Mouse (Mus musculus) embryonic facial prominence, embryonic 12.5 days (tissue): ENCODE results near the gene Llph. TPM values are rescaled to one million over a fixed set of nuclear protein-coding genes. Genes with fewer than 3 reads are reported as not detected.

Source experiments
- ATAC-seq: fragments of 200-750 bp; cut with Nextera tagmentation; 2 replicates; pipeline ENCODE4 v1.8.0; 2017; ENCODE audit not compliant: insufficient number of reproducible peaks, insufficient read depth, low FRiP score, low TSS enrichment
- H3K27ac ChIP-seq: fragments of 300-500 bp; sonication (generic); 2 replicates; pipeline ENCODE4 v1.5.1; 2016; ENCODE audit warnings: mild to moderate bottlenecking
- H3K27me3 ChIP-seq: fragments of 300-500 bp; sonication (generic); 2 replicates; pipeline ENCODE4 v1.6.1; 2016; ENCODE audit warnings: mild to moderate bottlenecking, moderate library complexity
- H3K36me3 ChIP-seq: fragments of 300-500 bp; sonication (generic); 2 replicates; pipeline ENCODE4 v1.6.1; 2016; ENCODE audit warnings: mild to moderate bottlenecking
- H3K4me1 ChIP-seq: fragments of 300-500 bp; sonication (generic); 2 replicates; pipeline ENCODE4 v1.6.1; 2016
- H3K4me2 ChIP-seq: fragments of 300-500 bp; sonication (generic); replicated peaks from 2 replicates; pipeline ENCODE4 v1.6.1; 2016; ENCODE audit warnings: mild to moderate bottlenecking, moderate library complexity
- H3K4me3 ChIP-seq: fragments of 300-500 bp; sonication (generic); 2 replicates; pipeline ENCODE4 v1.5.1; 2016; ENCODE audit warnings: mild to moderate bottlenecking
- H3K9ac ChIP-seq: fragments of 300-500 bp; sonication (generic); 2 replicates; pipeline ENCODE4 v1.6.1; 2016; ENCODE audit warnings: mild to moderate bottlenecking, moderate library complexity
- H3K9me3 ChIP-seq: fragments of 300-500 bp; sonication (generic); 2 replicates; pipeline ENCODE4 v1.6.1; 2016; ENCODE audit warnings: mild to moderate bottlenecking, moderate library complexity
- WGBS: fragments of 180-500 bp; shearing (Covaris S2); methylation state at CpG from one replicate; pipeline ENCODE4 v1.1.7; 2016; 5-methylcytosine and 5-hydroxymethylcytosine counted together
- polyA plus RNA-seq: library from polyadenylated mRNA; unstranded; fragments of >200 nt; fragmentation: Nextera tagmentation; extraction: Ambion mirVana; gene quantifications from 2 replicates; pipeline ENCODE4 v1.2.1, GENCODE M21; 2016

Llph gene
- polyA plus RNA-seq, 1 experiment from 2014 or later = 50.3 TPM

DNA sequence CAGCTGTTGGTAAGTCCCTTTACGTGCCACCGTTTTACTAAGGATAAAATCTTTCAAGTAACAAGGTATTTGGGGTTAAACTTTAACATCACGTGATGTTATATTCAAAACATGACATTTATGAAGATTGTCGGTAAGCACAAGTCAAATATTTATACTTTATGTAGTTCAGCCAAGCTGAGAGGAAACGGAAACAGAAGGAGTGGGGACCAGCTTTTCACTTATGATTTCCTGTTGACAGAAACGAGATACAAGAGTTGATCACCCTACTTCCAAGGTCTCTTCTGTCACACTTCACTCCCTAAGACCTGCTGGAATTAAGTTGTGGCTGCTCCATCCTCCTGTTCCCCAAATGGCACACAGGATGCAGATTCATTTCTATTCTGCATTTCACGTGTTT lies 6.1 kb upstream of the Llph start:
- H3K4me1 ChIP-seq = no peaks in the 10 kb centered on the region
- whole genome bisulfite sequencing = 83% methylated on average over 7 of the region's 7 CpGs

GRCm38 (mm10) chr10:120231718-120232117 lies 4.8 kb downstream of the Llph start:
- no peak for ATAC-seq
- Histone ChIP-seq H3K4me3 (no peak overlapping the region), H3K9me3 (no peaks in the 10 kb centered on the region), H3K4me1 (peaks cover 14% of the 10 kb centered on the region), H3K27me3 (no peaks in the 10 kb centered on the region), H3K36me3 (peaks cover 21% of the 10 kb centered on the region), H3K4me2 (no peak overlapping the region), H3K27ac (no peak overlapping the region), H3K9ac (no peak overlapping the region)
- 33% methylated on average over 5 of the region's 5 CpGs for WGBS

More for the DNA sequence above, 6.1 kb upstream of the Llph start:
- no peak for ATAC-seq
- no peak overlapping the region for H3K9ac ChIP-seq
- H3K9me3 ChIP-seq = no peaks in the 10 kb centered on the region
- H3K4me3 ChIP-seq = no peak overlapping the region
- H3K36me3 ChIP-seq = peaks cover 14% of the 10 kb centered on the region
- no peaks in the 10 kb centered on the region for H3K27me3 ChIP-seq
- no peak overlapping the region for H3K4me2 ChIP-seq
- H3K27ac ChIP-seq = no peak overlapping the region

DNA sequence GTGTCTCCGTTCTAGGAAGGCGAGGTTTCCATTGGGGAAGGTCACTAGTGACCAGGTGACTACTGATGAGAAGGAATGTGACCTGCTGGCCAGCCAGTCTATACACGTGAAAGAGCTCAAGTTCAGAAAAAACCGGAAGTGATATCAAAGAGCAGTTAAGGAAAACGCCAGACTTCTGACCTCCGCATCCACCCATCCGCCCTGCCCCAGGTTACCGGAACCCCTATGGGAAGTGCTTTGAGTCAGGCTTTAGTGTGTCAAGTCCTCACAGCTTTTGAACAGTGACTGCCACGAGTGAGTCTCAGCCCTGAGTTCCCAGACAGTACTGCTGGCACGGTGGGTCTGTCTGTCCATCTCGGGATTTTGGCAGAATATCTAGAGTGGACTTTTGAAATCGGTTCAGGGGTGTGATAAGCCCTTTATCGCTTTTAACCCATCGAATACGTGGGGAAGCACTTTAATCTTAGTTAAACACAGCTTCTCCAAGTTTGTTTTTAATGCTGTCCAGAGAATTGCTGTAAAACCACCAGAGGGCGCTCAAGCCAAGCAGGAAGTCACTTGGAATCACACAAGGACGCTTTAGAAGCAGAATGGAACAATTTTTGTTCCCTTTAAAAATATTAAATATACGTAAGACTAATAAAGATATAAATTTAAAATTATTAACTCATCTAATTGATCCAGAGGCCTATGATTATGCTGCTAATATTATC lies 6.9 kb downstream of the Llph start:
- Histone ChIP-seq H3K4me3 (no peak overlapping the region), H3K9me3 (no peaks in the 10 kb centered on the region), H3K36me3 (peaks cover 15% of the 10 kb centered on the region), H3K27me3 (no peaks in the 10 kb centered on the region), H3K4me1 (0 out of 2 replicates have a peak, but pooled peaks cover 8% of the 10 kb centered on the region), H3K9ac (no peak overlapping the region), H3K4me2 (0 out of 2 replicates have a peak overlapping the region, but pooled peaks have one; percentile 3), H3K27ac (no peak overlapping the region)
- WGBS = 28% methylated on average over 18 of the region's 18 CpGs
- no peak for ATAC-seq

GRCm38 (mm10) chr10:120236855-120237254 lies 10.0 kb downstream of the Llph start:
- H3K4me1 ChIP-seq = peaks cover 8% of the 10 kb centered on the region; the same call in 1 of the 2 replicates
- no peaks in the 10 kb centered on the region for H3K9me3 ChIP-seq
- no peak overlapping the region for H3K27ac ChIP-seq
- 60% methylated on average over 9 of the region's 9 CpGs for WGBS
- H3K4me2 ChIP-seq = no peak overlapping the region
- H3K27me3 ChIP-seq = 0 out of 2 replicates have a peak, but pooled peaks cover 4% of the 10 kb centered on the region
- H3K36me3 ChIP-seq = no peaks in the 10 kb centered on the region
- ATAC-seq = no peak
- H3K9ac ChIP-seq = no peak overlapping the region
- H3K4me3 ChIP-seq = no peak overlapping the region

DNA sequence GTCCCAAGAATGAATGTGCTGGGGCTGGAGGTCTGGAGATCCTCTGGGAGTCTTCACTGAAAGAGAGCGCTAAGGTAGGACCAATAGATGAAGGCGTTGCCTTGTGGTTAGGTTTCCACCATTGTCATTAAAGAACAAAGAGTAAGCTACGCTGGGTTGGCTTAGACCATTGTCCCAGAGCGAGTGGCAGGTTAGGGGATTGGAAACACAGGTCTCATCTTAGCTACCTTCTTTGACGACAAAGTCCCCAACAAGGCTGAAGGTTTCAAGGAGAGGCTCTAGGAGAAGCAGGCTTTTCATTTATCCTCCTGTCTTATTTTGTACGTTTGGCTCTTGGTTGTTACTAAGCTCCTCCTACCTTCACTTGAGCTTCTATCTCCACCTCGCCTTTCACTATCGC lies 11.4 kb downstream of the Llph start:
- H3K4me3 ChIP-seq = no peak overlapping the region
- 0 out of 2 replicates have a peak, but pooled peaks cover 4% of the 10 kb centered on the region for H3K27me3 ChIP-seq

DNA sequence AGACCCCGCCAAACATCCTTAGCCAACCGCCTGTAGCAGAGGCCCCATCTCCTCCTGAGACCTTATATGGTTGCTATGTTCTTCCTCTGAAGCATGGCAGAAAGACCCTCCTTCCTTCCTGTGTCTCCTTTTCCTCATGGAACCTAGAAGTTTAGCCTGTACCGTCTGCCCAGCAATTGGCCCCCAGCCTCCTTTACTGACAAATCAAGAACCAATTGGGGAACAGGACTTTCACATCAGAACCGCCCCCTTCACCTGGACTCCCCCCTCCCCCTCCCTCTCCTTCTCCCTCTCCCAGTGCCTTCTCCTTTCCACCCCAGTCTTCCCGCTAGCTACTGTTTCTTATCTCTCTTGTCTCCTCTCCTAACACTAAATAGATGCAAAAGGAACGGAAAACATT lies 12.6 kb downstream of the Llph start:
- Histone ChIP-seq H3K9ac (no peak overlapping the region), H3K27ac (no peak overlapping the region), H3K27me3 (0 out of 2 replicates have a peak, but pooled peaks cover 4% of the 10 kb centered on the region), H3K9me3 (no peaks in the 10 kb centered on the region), H3K4me3 (no peak overlapping the region), H3K36me3 (no peaks in the 10 kb centered on the region), H3K4me1 (peaks cover 15% of the 10 kb centered on the region), H3K4me2 (no peak overlapping the region)
- ATAC-seq = no peak
- WGBS = 59% methylated on average over 6 of the region's 6 CpGs

More for the DNA sequence above, 11.4 kb downstream of the Llph start:
- no peak for ATAC-seq
- H3K27ac ChIP-seq = no peak overlapping the region
- 90% methylated on average over 8 of the region's 8 CpGs for WGBS
- H3K9ac ChIP-seq = no peak overlapping the region
- no peaks in the 10 kb centered on the region for H3K9me3 ChIP-seq
- H3K4me1 ChIP-seq = peaks cover 18% of the 10 kb centered on the region
- H3K36me3 ChIP-seq = no peaks in the 10 kb centered on the region
- no peak overlapping the region for H3K4me2 ChIP-seq

DNA sequence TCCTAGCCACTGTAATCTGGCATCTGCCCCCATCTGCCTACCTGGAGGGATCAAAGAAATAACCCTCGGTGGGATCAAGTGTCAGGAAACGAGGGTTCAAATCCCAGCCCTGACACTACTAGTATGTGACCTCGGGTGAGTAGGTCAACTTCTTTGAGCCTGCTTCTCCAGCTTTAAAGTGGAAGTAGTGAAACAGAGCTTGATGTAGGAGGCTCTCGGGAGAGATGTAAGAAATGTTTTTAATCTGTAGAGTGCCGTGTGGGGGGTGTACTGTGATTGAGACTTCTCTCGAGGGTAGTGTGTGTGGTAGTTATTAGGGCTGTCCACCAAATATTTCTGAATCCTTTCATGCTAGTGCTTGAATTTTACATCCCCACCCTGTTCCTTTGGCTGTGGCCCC lies 15.6 kb downstream of the Llph start:
- WGBS = 16% methylated on average over 6 of the region's 6 CpGs
- Histone ChIP-seq H3K4me1 (peaks cover 30% of the 10 kb centered on the region), H3K27ac (0 out of 2 replicates have a peak overlapping the region, but pooled peaks have one; percentile 17)

DNA sequence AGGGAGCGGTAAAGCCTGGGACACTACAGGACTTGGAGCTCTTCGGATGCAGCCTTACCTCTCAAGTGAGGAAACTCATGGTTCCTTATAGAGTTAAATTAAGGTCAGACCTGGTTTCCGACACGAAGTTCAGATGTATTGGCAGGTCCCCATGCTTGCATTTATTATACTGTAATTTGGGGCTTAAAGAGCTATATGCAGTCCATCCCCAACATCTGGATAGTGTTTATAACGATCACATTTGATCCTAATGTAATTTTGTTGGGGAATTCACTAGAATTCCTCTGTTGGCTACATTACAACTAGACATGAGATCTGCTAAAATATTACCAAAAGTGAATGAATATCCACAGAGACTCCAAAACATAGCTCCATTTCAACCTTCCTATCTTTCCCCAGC lies 18.8 kb downstream of the Llph start:
- WGBS = 31% methylated on average over 5 of the region's 5 CpGs
- Histone ChIP-seq H3K36me3 (no peaks in the 10 kb centered on the region), H3K27ac (0 out of 2 replicates have a peak overlapping the region, but pooled peaks have one; percentile 46), H3K27me3 (no peaks in the 10 kb centered on the region), H3K4me2 (peak overlapping the region; percentile 18; the same call in 1 of the 2 replicates), H3K9me3 (no peaks in the 10 kb centered on the region), H3K4me3 (no peak overlapping the region), H3K9ac (no peak overlapping the region), H3K4me1 (peaks cover 31% of the 10 kb centered on the region)
- no peak; the same call in 1 of the 2 replicates for ATAC-seq

More for the DNA sequence above, 15.6 kb downstream of the Llph start:
- ATAC-seq = no peak
- Histone ChIP-seq H3K4me2 (no peak overlapping the region), H3K9me3 (no peaks in the 10 kb centered on the region), H3K36me3 (no peaks in the 10 kb centered on the region), H3K4me3 (no peak overlapping the region), H3K27me3 (0 out of 2 replicates have a peak, but pooled peaks cover 4% of the 10 kb centered on the region), H3K9ac (no peak overlapping the region)

DNA sequence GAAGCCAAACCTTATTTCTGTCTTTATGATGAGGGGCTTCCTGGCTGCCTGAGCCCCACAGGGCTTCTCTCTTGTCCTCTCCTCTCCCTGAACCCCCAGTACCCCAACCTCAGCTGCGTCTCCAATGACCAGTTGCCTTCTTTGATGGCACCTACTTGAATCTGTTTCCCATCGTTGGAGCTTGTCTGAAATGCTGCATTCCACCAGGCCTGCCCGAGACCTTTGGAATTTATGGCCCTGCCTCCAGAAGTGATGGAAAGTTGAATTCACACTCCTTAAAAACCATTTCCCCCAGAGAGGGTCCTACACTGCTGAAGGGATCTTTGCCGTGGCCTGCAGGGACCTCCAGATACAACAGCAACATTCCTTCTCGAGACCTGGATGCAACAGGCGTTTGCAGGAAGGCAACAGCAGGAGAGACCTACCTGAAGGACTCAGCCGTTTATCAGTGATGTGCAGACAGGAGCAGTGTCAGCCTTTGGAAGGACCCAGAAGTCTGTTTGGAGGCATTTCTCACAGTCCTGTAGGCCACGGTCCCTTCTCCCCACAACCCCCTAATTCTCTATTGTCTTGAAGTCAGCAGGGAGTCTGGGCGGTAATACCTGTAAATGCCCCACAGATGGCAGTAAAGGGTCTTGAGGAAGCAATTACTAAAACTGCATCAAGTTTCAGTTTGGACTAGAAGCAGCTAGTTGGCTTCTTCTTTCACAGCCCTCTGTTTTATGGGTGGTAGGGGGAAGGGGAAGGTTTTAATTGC lies 20.3 kb downstream of the Llph start:
- H3K27me3 ChIP-seq = no peaks in the 10 kb centered on the region
- no peak overlapping the region for H3K4me3 ChIP-seq
- no peak overlapping the region for H3K9ac ChIP-seq
- H3K9me3 ChIP-seq = no peaks in the 10 kb centered on the region
- H3K4me2 ChIP-seq = peak overlapping the region; percentile 18
- ATAC-seq = no peak
- WGBS = 31% methylated on average over 9 of the region's 9 CpGs
- H3K36me3 ChIP-seq = no peaks in the 10 kb centered on the region
- peaks cover 38% of the 10 kb centered on the region for H3K4me1 ChIP-seq
- peak overlapping the region; percentile 79 for H3K27ac ChIP-seq

DNA sequence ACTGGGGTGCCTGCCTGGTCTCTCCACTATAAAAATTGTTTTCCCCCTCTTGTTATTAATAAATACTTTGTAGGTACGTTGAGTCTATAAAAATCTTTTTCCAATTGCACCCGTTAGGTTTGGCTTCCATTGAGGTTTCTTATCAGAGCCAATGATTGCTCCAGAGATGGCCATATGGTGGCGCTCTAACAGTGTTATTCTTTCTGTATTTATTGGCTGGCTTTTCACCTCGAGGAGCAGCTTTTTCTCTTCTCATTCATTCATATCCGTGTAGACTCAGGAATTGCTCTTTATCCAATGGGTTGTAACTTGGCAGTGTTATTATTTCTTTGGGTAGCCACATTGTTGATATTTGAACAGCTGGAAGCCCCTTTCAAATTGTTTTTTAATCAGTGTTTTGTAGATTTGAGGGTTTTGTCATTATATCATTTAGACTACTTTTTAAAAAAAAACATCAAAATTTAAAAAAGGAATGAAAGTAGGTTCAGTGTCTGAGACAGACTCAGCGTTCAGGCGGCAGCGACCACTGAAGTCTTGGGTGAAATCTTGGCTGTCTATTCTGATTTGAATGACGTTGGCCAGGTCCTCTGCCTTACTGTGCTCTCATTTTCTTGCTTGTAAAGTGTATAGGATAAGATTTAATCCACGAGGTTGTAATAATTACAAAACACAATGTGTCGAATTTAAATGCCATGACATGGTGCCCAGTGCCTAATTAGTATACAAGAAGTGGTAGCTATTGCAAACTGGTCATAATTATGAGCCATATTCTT lies 24.2 kb downstream of the Llph start:
- no peak overlapping the region for H3K4me3 ChIP-seq
- peaks cover 36% of the 10 kb centered on the region for H3K4me1 ChIP-seq
- no peaks in the 10 kb centered on the region for H3K36me3 ChIP-seq
- no peak overlapping the region for H3K9ac ChIP-seq
- no peak overlapping the region for H3K27ac ChIP-seq
- no peak for ATAC-seq
- H3K4me2 ChIP-seq = no peak overlapping the region
- no peaks in the 10 kb centered on the region for H3K27me3 ChIP-seq
- no peaks in the 10 kb centered on the region for H3K9me3 ChIP-seq
- WGBS = 42% methylated on average over 11 of the region's 11 CpGs

- WGBS = 56% methylated on average over 4 of the region's 4 CpGs
- H3K4me2 ChIP-seq = no peak overlapping the region
- peak overlapping the region; percentile 70; the same call in 1 of the 2 replicates for H3K27ac ChIP-seq
Observed at GRCm38 (mm10) chr10:120251791-120252190, 24.9 kb downstream of the Llph start.

More at GRCm38 (mm10) chr10:120251791-120252190, 24.9 kb downstream of the Llph start:
- no peak for ATAC-seq
- Histone ChIP-seq H3K36me3 (no peaks in the 10 kb centered on the region), H3K27me3 (no peaks in the 10 kb centered on the region), H3K4me3 (no peak overlapping the region), H3K4me1 (peaks cover 29% of the 10 kb centered on the region), H3K9me3 (no peaks in the 10 kb centered on the region), H3K9ac (no peak overlapping the region)
